Mouse (Mus musculus): ENCODE measurements around the gene Prok2. TPM values are rescaled to one million over a fixed set of nuclear protein-coding genes. Genes with fewer than 3 reads are reported as not detected.

Gene Prok2
- polyA plus RNA-seq, 1 experiment from 2014 or later, result 0.27 TPM

GRCm38 (mm10) chr6:99666318-99667171, 59.6 kb downstream of the Prok2 start, which contains the start of the genes Eif4e3 and Gm20696:
TSS of gene Eif4e3 (minus strand) at chr6:99666771.
TSS of gene Gm20696 (minus strand) at chr6:99666797.
- no peaks in the 10 kb centered on the region for H3K9me3 ChIP-seq (replicated peaks; ENCODE audit: control insufficient read depth, low read length)
- H3K4me3 ChIP-seq (replicated peaks; ENCODE audit: low read length), result peak within 1 kb of the TSS; percentile 73
- peak within 1 kb of the TSS; percentile 83 for H3K9ac ChIP-seq (ENCODE audit: low read length)
- under 1% methylated on average over 47 of the region's 75 CpGs for WGBS
- peak within 1 kb of the TSS; percentile 91 for H3K4me2 ChIP-seq (ENCODE audit: low read depth, low read length)
- no peaks in the 10 kb centered on the region; the same call in 1 of the 2 replicates for H3K4me1 ChIP-seq (ENCODE audit: control insufficient read depth, insufficient read depth, low read length)
- H3K36me3 ChIP-seq (ENCODE audit: control insufficient read depth, insufficient read depth, low read length), result no peaks in the 10 kb centered on the region
- 0 out of 2 replicates have a peak, but pooled peaks cover 3% of the 10 kb centered on the region for H3K27me3 ChIP-seq (ENCODE audit: control insufficient read depth, insufficient read depth, low read length)
- peak within 1 kb of the TSS; percentile 26 for H3K27ac ChIP-seq (ENCODE audit: low read length)
- peak; percentile 84 for ATAC-seq (ENCODE audit: insufficient read depth, low FRiP score)

GRCm38 (mm10) chr6:99665457-99666317, 60.5 kb downstream of the Prok2 start:
- Histone ChIP-seq H3K4me3 (replicated peaks; ENCODE audit: low read length) (peak overlapping the region; percentile 73), H3K27me3 (ENCODE audit: control insufficient read depth, insufficient read depth, low read length) (0 out of 2 replicates have a peak, but pooled peaks cover 3% of the 10 kb centered on the region), H3K4me1 (ENCODE audit: control insufficient read depth, insufficient read depth, low read length) (no peaks in the 10 kb centered on the region; the same call in 1 of the 2 replicates), H3K9me3 (replicated peaks; ENCODE audit: control insufficient read depth, low read length) (no peaks in the 10 kb centered on the region), H3K36me3 (ENCODE audit: control insufficient read depth, insufficient read depth, low read length) (no peaks in the 10 kb centered on the region), H3K4me2 (ENCODE audit: low read depth, low read length) (peak overlapping the region; percentile 91), H3K9ac (ENCODE audit: low read length) (peak overlapping the region; percentile 83), H3K27ac (ENCODE audit: low read length) (peak overlapping the region; percentile 26; the same call in 1 of the 2 replicates)
- ATAC-seq (ENCODE audit: insufficient read depth, low FRiP score), result no peak
- 21% methylated on average over 16 of the region's 16 CpGs for WGBS

GRCm38 (mm10) chr6:99663232-99663631, 63.0 kb downstream of the Prok2 start:
- Histone ChIP-seq H3K9ac (ENCODE audit: low read length) (no peak overlapping the region), H3K4me2 (ENCODE audit: low read depth, low read length) (no peak overlapping the region), H3K9me3 (replicated peaks; ENCODE audit: control insufficient read depth, low read length) (no peaks in the 10 kb centered on the region), H3K36me3 (ENCODE audit: control insufficient read depth, insufficient read depth, low read length) (no peaks in the 10 kb centered on the region), H3K4me1 (ENCODE audit: control insufficient read depth, insufficient read depth, low read length) (no peaks in the 10 kb centered on the region; the same call in 1 of the 2 replicates), H3K27ac (ENCODE audit: low read length) (no peak overlapping the region), H3K27me3 (ENCODE audit: control insufficient read depth, insufficient read depth, low read length) (0 out of 2 replicates have a peak, but pooled peaks cover 3% of the 10 kb centered on the region), H3K4me3 (replicated peaks; ENCODE audit: low read length) (no peak overlapping the region)
- ATAC-seq (ENCODE audit: insufficient read depth, low FRiP score), result no peak
- 71% methylated on average over 8 of the region's 8 CpGs for WGBS

Other genes starting within 250 kb of the Prok2 start
- 108 and 110 TPM in 2 replicates for gene Foxp1, start 203.7 kb downstream of the Prok2 start, polyA plus RNA-seq (2015; fragmentation: Nextera tagmentation; extraction: Ambion mirVana)
- gene Eif4e3, start 59.6 kb downstream of the Prok2 start, polyA plus RNA-seq (2015; fragmentation: Nextera tagmentation; extraction: Ambion mirVana), result 10.9 and 11.3 TPM in 2 replicates
- gene Gm20696, start 59.6 kb downstream of the Prok2 start, polyA plus RNA-seq (2015; fragmentation: Nextera tagmentation; extraction: Ambion mirVana), result 1.9 and 2.0 TPM in 2 replicates
- gene Gpr27, start 33.7 kb downstream of the Prok2 start, polyA plus RNA-seq (2015; fragmentation: Nextera tagmentation; extraction: Ambion mirVana), result 1.2 and 1.6 TPM in 2 replicates